Mouse (Mus musculus) megakaryocyte, embryonic 14.5 days (primary cell): ENCODE data around the gene Mrpl17.

Experiments
- FLI1 ChIP-seq: IDR thresholded peaks from 2 replicates; pipeline ENCODE4 v1.6.1; 2012; ENCODE audit warnings: low read length, inconsistent platforms, mixed read lengths
- GATA1 ChIP-seq: IDR thresholded peaks from 3 replicates; pipeline ENCODE4 v1.6.1; 2012; ENCODE audit warnings: mixed read lengths, low read length, inconsistent platforms, borderline replicate concordance

DNA sequence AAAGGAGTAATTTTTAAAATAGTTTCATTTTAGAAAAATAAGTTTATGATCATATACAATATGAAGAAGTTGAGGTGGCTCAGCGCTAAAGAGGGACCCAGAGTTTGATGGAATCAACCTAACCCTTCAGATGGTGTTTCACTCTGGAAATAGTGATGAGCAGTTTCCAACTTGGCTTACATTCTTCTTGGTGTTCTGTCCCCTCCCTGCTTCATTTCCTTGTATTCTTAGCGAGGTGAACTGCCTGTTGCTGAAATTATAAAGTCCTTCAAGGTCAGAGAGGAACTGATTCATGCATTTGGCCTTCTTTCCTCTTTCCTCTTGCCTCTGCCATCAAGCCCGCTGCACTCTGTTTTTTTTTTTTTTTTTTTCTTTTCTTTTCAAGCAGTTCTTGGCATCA lies 1.7 kb upstream of the Mrpl17 start:
- no peak for TF ChIP-seq GATA1
- no peak for TF ChIP-seq FLI1
